Mouse (Mus musculus): Measurements from ENCODE around the gene Gm13103.
"Not testable (repeated sequence)": the region's sequence is repeated elsewhere in the genome, so short reads cannot be mapped to it uniquely, and the experiment has no call there.

The Gm13103 gene

DNA sequence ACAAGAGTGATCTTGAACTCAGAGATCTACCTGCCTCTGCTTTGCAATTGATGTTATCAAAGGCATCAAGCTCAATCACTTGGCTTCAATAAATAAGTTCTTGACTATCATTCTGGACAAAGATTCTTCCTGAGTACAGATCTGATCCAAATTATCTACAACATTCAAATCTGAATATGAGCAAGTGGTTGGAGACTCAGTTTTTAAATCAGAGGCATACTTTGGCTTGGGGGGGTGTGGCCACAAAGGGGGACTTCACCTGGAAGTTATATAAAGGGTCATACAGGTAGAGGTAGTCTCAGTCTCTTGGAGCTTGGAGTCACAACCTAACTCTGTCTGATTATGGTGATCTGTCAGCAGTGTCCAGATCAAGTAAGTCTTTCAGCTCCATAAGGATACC, at the start of gene Gm13103:
Gene Gm13103, plus strand, starts transcription at position 301 of the 400 bp plus-strand sequence.
- DNase-seq (ENCODE audit: extremely low spot score): not testable (repeated sequence)

DNA sequence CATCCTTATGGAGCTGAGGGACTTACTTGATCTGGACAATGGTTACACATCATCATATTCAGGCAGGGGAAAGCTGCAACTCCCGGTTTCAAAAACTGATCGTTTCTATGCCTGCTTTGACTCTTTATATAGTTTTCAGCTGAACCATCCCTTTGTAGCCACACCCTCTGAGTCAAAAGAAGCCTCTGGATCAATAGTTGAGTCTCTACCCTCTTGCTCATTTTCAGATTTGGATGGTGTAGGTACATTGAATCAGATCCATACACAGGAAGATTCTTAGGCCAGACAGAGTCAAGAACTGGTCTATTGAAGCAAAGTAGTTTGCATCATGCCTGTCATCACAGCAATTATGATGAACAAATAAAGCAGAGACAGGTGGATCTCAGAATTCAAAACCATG, 30.3 kb upstream of the Gm13103 start, which contains the start of gene Gm13084:
Gene Gm13084, minus strand, starts transcription at position 101 of the 400 bp plus-strand sequence.
- DNase-seq (ENCODE audit: extremely low spot score): no peak

DNA sequence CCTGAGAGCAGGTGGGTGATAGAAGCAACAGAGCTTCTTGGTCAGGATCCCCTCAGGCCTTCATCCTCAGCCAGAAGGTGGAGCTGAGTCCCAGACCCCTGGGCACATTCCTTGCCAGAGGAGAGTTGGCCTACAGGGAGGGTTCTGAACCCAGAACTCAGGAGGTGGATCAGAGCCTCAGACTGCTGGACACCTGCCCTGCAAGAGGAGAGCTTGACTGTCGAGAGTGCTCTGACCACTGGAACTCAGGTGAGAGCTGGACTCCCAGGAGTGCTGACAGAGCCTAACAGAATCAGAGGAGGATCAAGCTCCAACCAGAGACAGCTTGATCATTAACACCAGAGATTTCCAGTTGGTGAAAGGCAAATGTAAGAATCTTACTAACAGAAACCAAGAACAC, 36.1 kb downstream of the Gm13103 start:
- not testable (repeated sequence) for DNase-seq (ENCODE audit: extremely low spot score)

DNA sequence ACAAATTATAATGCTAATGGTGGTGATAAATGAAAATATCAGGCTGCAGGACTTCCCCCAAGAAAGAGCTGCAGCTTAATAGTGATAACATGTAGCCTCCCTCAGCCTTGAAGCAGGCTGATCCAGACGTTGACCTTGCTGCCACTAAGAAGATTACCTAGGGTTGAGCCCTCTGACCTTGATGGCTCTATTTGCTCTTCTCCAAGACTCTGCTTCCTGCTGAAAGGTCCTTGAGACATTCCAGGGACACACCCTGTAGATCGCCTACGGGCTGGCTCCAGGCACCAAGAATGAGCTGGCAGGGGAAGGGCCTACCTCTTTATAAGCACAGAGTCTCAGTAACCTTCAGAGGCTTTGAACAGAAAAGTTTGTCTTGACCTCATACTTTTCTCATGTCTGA, 48.1 kb downstream of the Gm13103 start:
- not testable (repeated sequence) for DNase-seq (ENCODE audit: extremely low spot score)

DNA sequence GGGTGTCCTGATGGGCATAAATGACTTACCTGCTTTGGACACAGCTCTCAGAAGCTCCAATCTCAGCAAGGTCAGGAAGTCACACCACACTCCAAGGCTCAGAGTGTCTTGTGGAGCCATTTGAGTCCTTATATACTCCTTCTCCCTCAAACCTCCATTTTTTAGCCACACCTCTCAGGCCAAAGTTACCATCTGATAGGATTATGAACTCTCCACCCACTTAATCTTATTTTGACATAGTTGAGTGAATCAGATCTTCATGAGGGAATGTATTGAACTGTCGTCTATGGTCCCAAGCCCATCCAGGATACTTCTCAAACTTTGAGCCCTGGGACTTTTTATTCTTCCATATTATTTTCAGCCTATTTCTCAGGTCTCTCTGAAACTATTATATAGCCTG, 54.0 kb downstream of the Gm13103 start, which contains the start of gene Pramef6:
Gene Pramef6, minus strand, starts transcription at position 101 of the 400 bp plus-strand sequence.
- DNase-seq (ENCODE audit: extremely low spot score): not testable (repeated sequence)
